Mouse (Mus musculus): Measurements from ENCODE around the gene Ltk. TPM values are rescaled to one million over a fixed set of nuclear protein-coding genes. Genes with fewer than 3 reads are reported as not detected.

Ltk gene
- 0.46 and 0.53 TPM in 2 replicates for polyA plus RNA-seq (2012; rRNA removed)

DNA sequence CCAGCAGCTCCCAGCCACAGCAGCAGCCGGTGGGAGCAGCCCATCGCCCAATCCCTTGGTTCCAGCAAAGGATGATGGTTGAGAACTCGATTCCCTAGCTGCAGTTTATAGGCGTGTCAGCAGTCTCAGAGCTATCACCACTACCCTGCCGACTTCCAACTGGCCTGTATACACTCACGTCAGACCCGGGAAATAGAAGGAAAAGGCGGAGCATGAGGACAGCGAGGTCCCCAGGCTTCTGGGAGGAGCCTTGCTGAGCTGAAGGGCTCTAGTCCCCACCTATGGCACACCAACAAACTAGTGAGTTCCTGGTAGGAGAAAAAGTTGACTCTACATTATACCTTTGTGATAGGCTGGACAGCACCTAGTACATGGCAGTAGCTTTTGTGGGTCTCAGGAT is at the start of gene Ltk:
Gene Ltk, minus strand, starts transcription at position 181 of the 400 bp plus-strand sequence.

DNA sequence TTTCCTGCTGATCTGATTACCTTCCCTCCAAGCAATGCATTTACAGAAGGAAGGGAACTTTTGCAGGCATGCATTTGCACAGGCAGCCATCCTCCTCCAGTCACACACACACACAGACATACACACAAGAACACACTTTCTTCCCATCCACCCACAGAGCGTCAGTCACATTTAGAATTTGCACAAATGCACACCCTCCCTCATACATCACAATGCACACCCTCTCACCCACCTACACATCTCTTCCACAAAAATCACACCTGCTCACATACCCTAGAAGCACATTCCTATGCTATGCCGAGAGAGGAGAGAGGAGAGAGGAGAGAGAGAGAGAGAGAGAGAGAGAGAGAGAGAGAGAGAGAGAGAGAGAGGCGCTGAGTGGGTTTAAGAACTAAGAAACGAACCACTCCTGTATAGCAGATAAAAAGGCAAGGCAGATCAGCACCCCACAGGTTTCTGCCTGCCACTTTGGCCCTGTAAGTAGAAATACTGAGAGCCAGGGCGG is 37.1 kb upstream of the Ltk start, which contains the start of gene Tyro3:
Gene Tyro3, plus strand, starts transcription at position 455 of the 505 bp plus-strand sequence.

DNA sequence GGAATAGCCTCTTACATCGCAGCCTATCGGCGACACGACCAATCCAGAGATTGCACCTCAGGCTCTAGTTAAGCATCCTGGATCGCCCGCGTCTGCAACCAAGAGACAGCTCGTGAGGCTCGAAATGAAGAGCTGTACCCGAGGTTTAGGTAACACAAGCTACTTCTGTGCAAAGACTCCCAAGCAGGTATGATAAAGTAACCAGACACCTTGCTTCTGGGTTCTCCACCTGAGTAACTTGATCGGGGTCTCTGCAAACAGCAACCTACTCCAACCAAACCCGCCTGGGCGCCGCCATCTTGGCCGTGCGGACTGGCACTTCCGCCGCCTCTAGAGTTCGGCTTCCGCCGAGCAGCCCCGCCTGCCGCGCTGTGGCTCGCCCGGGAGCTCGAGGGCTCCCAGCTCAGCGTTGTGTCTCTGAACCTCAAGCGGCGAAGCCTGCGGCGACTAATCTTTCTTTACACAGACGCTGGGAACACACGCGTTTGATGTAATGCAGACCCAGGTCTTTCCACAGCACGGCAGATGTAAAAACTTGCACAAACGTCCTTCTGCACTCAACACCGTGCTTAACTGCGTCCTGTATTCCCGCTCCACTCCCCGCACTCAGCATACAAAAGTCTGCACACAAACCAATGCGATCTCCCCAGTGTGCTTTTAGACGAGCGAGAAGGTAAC is 27.1 kb upstream of the Ltk start, which contains the start of gene Rpap1:
Gene Rpap1, minus strand, starts transcription at position 332 of the 678 bp plus-strand sequence.

DNA sequence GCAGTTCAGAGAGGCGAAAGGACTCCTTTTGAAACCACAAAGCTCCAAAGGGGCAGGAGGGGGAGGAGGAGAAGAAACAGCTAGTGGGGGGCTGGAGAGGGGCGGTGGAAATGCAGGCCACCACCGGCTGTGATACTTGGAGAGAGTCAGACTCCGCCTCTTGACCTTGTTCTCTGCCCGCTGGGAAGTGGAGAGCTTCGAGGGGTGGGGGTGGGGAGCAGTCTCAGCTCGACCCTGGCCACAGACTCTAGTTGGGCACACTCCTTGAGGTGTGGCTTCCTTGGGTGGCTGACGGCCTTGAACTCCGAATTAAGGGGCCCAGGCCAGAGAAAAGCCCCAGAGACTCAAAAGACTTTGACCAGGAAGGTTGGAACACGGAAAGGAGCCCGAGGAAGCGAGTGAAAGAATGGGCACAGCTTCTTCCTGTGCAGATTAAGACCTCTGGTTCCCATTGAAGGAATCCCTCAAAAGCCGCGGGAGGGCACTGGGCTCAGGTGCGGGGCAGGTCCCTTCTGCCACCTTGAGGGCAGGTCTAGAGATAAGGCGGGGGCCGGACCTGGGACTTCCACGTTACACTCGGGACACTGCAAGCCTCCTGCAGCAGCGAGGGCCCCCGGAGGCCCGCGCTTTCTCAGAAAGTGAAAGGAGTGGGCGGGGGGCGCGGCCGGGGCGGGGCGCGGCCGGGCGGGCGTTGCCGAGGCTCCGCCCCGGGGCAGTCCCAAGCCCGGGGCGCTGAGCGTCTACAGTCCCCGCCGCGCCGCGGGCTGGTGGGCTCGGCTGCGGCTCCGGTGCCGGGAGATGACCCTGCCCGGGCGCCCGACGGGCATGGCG is 18.4 kb downstream of the Ltk start, which contains the start of gene Itpka:
Gene Itpka, plus strand, starts transcription at position 757 of the 831 bp plus-strand sequence.

Other genes starting within 250 kb of the Ltk start
- gene Exd1, start 212.8 kb downstream of the Ltk start, polyA plus RNA-seq (2012; rRNA removed) = 0.19 and 0.21 TPM in 2 replicates
- gene Chp1, start 212.7 kb downstream of the Ltk start, polyA plus RNA-seq (2012; rRNA removed) = 113 and 127 TPM in 2 replicates
- gene Nusap1, start 142.1 kb downstream of the Ltk start, polyA plus RNA-seq (2012; rRNA removed) = 27.1 and 28.6 TPM in 2 replicates
- 13.5 and 14.4 TPM in 2 replicates for gene Oip5, start 142.0 kb downstream of the Ltk start, polyA plus RNA-seq (2012; rRNA removed)
- gene Ndufaf1, start 97.6 kb downstream of the Ltk start, polyA plus RNA-seq (2012; rRNA removed) = 11.0 and 11.3 TPM in 2 replicates
- 6.7 and 7.5 TPM in 2 replicates for gene Rtf1, start 85.4 kb downstream of the Ltk start, polyA plus RNA-seq (2012; rRNA removed)
- gene Itpka, start 18.1 kb downstream of the Ltk start, polyA plus RNA-seq (2012; rRNA removed) = 3.9 and 5.6 TPM in 2 replicates
- gene Rpap1, start 27.1 kb upstream of the Ltk start, polyA plus RNA-seq (2012; rRNA removed) = 3.9 and 4.5 TPM in 2 replicates
- 0.56 and 0.59 TPM in 2 replicates for gene Tyro3, start 37.3 kb upstream of the Ltk start, polyA plus RNA-seq (2012; rRNA removed)
- gene Mga, start 136.8 kb upstream of the Ltk start, polyA plus RNA-seq (2012; rRNA removed) = 3.9 and 4.1 TPM in 2 replicates
- 1.5 and 1.6 TPM in 2 replicates for gene Mapkbp1, start 212.3 kb upstream of the Ltk start, polyA plus RNA-seq (2012; rRNA removed)

All from liver, embryonic 18 days (tissue).